Mouse (Mus musculus): Measurements from ENCODE around the gene Notch4. TPM values are rescaled to one million over a fixed set of nuclear protein-coding genes. Genes with fewer than 3 reads are reported as not detected.

The Notch4 gene
- total and polyA plus RNA-seq, 2 experiments from 2014 or later: 6.8 to 43.2 TPM

DNA sequence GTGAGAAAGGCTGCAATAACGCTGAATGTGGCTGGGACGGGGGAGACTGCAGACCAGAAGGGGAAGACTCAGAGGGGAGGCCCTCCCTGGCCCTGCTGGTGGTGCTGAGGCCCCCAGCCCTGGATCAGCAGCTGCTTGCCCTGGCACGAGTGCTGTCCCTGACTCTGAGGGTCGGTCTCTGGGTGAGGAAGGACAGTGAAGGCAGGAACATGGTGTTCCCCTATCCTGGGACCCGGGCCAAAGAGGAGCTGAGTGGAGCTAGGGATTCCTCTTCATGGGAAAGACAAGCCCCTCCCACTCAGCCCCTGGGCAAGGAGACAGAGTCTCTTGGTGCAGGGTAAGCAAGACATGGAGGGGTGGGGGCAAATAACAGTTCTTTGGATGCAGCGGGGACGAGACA, 19.3 kb downstream of the Notch4 start:
- H3K4me1 ChIP-seq (ENCODE audit: control insufficient read depth, insufficient read depth): peaks cover 9% of the 10 kb centered on the region
- H3K9ac ChIP-seq (replicated peaks; ENCODE audit: low read depth, low read length): no peak overlapping the region
- H3K27me3 ChIP-seq (ENCODE audit: control insufficient read depth, insufficient read depth, low read length): no peaks in the 10 kb centered on the region
- WGBS: 55% methylated on average over 7 of the region's 7 CpGs
- no peak overlapping the region for H3K4me3 ChIP-seq (ENCODE audit: low read depth, low read length)
- no peak for TF ChIP-seq CTCF (IDR thresholded peaks at IDR 0.05; ENCODE audit: low read depth)
- TF ChIP-seq EP300 (IDR thresholded peaks at IDR 0.05; ENCODE audit: low read depth): no peak
- H3K4me2 ChIP-seq (ENCODE audit: low read depth, low read length): no peak overlapping the region
- no peak for ATAC-seq (ENCODE audit: insufficient read depth, low read depth)
- H3K27ac ChIP-seq (ENCODE audit: low read depth): no peak overlapping the region
- H3K36me3 ChIP-seq (replicated peaks; ENCODE audit: control insufficient read depth, insufficient read depth, low read length): no peaks in the 10 kb centered on the region
- DNase-seq (ENCODE audit: low spot score): no peak
- no peaks in the 10 kb centered on the region for H3K9me3 ChIP-seq (replicated peaks; ENCODE audit: control insufficient read depth, low read length)

DNA sequence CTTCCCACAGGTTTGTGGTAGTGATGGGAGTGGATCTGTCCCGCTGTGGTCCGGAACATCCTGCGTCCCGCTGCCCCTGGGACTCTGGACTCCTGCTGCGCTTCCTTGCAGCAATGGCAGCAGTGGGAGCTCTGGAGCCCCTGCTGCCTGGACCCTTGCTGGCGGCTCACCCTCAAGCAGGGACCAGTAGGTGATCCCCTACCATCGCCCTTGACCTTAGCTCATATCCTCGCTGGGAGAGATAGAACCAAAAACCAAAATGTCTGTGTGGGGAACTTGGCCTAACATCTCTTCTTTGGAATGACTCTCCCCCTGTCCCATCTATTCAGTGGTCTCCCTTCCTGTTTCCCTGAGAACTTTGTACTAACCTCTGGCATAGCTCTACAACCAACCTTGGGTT, 19.8 kb downstream of the Notch4 start:
- DNase-seq (ENCODE audit: low spot score): no peak
- no peaks in the 10 kb centered on the region for H3K9me3 ChIP-seq (replicated peaks; ENCODE audit: control insufficient read depth, low read length)
- H3K4me2 ChIP-seq (ENCODE audit: low read depth, low read length): no peak overlapping the region
- H3K4me3 ChIP-seq (ENCODE audit: low read depth, low read length): no peak overlapping the region
- no peaks in the 10 kb centered on the region for H3K36me3 ChIP-seq (replicated peaks; ENCODE audit: control insufficient read depth, insufficient read depth, low read length)
- no peaks in the 10 kb centered on the region for H3K27me3 ChIP-seq (ENCODE audit: control insufficient read depth, insufficient read depth, low read length)
- TF ChIP-seq EP300 (IDR thresholded peaks at IDR 0.05; ENCODE audit: low read depth) (no peak), CTCF (IDR thresholded peaks at IDR 0.05; ENCODE audit: low read depth) (no peak)
- 93% methylated on average over 8 of the region's 8 CpGs for WGBS
- peaks cover 13% of the 10 kb centered on the region for H3K4me1 ChIP-seq (ENCODE audit: control insufficient read depth, insufficient read depth)
- H3K9ac ChIP-seq (replicated peaks; ENCODE audit: low read depth, low read length): no peak overlapping the region
- no peak overlapping the region for H3K27ac ChIP-seq (ENCODE audit: low read depth)
- no peak for ATAC-seq (ENCODE audit: insufficient read depth, low read depth)

DNA sequence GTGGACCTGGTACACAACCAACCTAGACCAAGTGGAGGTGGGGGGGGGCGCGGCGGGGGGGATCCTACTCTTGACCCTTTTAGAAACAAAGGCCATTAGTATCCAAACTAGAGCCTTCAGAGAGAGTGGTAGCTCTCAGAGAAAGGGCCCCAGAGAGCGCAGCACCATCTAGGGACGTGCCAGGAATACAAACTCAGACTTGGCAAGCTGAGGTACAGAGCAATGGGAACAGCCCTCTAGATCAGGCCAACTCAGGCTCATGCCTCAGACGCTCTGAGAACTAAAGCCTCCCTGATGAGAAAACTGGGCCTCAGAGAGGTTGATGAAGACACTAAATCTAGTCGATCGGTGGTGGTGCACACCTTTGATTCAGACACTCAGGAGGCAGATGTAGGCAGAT, 21.1 kb downstream of the Notch4 start:
- Histone ChIP-seq H3K27ac (ENCODE audit: low read depth) (no peak overlapping the region), H3K36me3 (replicated peaks; ENCODE audit: control insufficient read depth, insufficient read depth, low read length) (no peaks in the 10 kb centered on the region), H3K4me3 (ENCODE audit: low read depth, low read length) (no peak overlapping the region), H3K4me1 (ENCODE audit: control insufficient read depth, insufficient read depth) (peaks cover 15% of the 10 kb centered on the region), H3K9ac (replicated peaks; ENCODE audit: low read depth, low read length) (no peak overlapping the region), H3K4me2 (ENCODE audit: low read depth, low read length) (no peak overlapping the region), H3K27me3 (ENCODE audit: control insufficient read depth, insufficient read depth, low read length) (no peaks in the 10 kb centered on the region), H3K9me3 (replicated peaks; ENCODE audit: control insufficient read depth, low read length) (no peaks in the 10 kb centered on the region)
- DNase-seq (ENCODE audit: low spot score) (no peak), ATAC-seq (ENCODE audit: insufficient read depth, low read depth) (no peak)
- no peak for TF ChIP-seq CTCF (IDR thresholded peaks at IDR 0.05; ENCODE audit: low read depth)
- no peak for TF ChIP-seq EP300 (IDR thresholded peaks at IDR 0.05; ENCODE audit: low read depth)
- WGBS: 88% methylated on average over 8 of the region's 8 CpGs

DNA sequence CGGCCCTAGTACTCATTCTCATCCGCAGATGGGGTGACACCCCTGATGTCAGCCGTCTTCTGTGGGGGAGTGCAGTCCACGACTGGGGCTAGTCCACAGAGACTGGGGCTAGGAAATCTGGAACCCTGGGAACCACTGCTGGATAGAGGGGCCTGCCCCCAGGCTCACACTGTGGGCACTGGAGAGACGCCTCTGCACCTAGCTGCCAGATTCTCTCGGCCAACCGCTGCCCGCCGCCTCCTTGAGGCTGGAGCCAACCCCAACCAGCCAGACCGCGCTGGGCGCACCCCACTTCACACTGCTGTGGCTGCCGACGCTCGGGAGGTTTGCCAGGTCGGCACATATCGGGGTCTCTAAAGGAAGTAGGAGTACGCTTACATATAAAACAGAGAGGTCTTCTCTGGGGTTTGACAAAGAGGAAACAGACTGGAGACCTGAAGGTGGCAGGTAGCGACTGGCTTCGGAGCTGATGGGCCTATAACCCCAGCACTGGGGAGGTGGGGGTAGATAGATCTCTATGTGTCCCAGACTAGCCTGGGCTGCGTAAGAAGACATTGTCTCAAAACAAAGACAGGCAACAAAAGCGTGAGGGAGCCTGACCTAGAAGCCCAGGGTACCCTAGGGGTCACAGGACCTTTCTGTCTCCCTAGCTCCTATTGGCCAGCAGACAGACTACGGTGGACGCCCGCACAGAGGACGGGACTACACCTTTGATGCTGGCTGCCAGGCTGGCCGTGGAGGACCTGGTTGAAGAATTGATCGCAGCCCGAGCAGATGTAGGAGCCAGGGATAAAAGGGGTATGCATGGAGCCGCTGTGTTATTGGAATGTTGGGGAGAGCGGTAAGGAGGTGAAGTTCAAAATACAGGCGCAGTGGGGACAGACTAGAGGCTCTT, 22.1 kb downstream of the Notch4 start:
- H3K9me3 ChIP-seq (replicated peaks; ENCODE audit: control insufficient read depth, low read length): no peaks in the 10 kb centered on the region
- H3K27me3 ChIP-seq (ENCODE audit: control insufficient read depth, insufficient read depth, low read length): no peaks in the 10 kb centered on the region
- H3K36me3 ChIP-seq (replicated peaks; ENCODE audit: control insufficient read depth, insufficient read depth, low read length): no peaks in the 10 kb centered on the region
- DNase-seq (ENCODE audit: low spot score): no peak
- peak overlapping the region; percentile 88 for H3K27ac ChIP-seq (ENCODE audit: low read depth)
- 32% methylated on average over 32 of the region's 32 CpGs for WGBS
- H3K9ac ChIP-seq (replicated peaks; ENCODE audit: low read depth, low read length): no peak overlapping the region
- ATAC-seq (ENCODE audit: insufficient read depth, low read depth): no peak
- peak overlapping the region; percentile 63 for H3K4me3 ChIP-seq (ENCODE audit: low read depth, low read length)
- peak overlapping the region; percentile 79 for H3K4me2 ChIP-seq (ENCODE audit: low read depth, low read length)
- no peak for TF ChIP-seq CTCF (IDR thresholded peaks at IDR 0.05; ENCODE audit: low read depth)
- TF ChIP-seq EP300 (IDR thresholded peaks at IDR 0.05; ENCODE audit: low read depth): no peak
- H3K4me1 ChIP-seq (ENCODE audit: control insufficient read depth, insufficient read depth): peaks cover 20% of the 10 kb centered on the region

DNA sequence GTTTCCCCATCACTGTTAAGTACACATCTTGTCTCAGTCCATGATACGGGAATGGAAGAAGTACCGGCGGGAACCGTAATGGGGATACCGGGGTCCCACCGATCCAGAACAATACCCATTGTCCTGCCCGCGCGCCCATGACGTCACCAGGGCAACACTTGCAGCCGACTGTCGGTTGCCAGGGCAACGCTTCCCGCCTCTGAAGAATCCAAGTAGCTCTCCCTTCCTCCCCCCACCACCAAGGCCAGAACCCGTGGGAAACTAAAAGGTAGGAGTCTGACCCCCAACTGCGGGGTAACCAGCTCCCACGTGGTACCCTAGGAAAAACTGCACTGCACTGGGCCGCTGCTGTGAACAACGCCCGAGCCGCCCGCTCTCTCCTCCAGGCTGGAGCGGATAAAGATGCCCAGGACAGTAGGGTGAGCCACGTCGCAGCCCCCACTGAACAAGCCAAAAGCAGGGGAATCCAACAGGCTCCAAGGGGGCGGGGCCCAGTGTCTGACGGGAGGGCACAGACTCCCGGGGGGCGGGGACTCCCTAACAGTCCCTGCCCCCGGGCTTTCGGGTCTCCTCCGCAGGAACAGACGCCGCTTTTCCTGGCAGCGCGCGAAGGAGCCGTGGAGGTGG, 22.8 kb downstream of the Notch4 start:
- Histone ChIP-seq H3K36me3 (replicated peaks; ENCODE audit: control insufficient read depth, insufficient read depth, low read length) (no peaks in the 10 kb centered on the region), H3K9ac (replicated peaks; ENCODE audit: low read depth, low read length) (peak overlapping the region; percentile 83), H3K4me2 (ENCODE audit: low read depth, low read length) (peak overlapping the region; percentile 79), H3K4me1 (ENCODE audit: control insufficient read depth, insufficient read depth) (peaks cover 25% of the 10 kb centered on the region), H3K27me3 (ENCODE audit: control insufficient read depth, insufficient read depth, low read length) (no peaks in the 10 kb centered on the region), H3K9me3 (replicated peaks; ENCODE audit: control insufficient read depth, low read length) (no peaks in the 10 kb centered on the region), H3K27ac (ENCODE audit: low read depth) (peak overlapping the region; percentile 88), H3K4me3 (ENCODE audit: low read depth, low read length) (peak overlapping the region; percentile 63)
- ATAC-seq (ENCODE audit: insufficient read depth, low read depth) (peak; percentile 73), DNase-seq (ENCODE audit: low spot score) (peak; percentile 81)
- WGBS: under 1% methylated on average over 36 of the region's 38 CpGs
- no peak for TF ChIP-seq EP300 (IDR thresholded peaks at IDR 0.05; ENCODE audit: low read depth)
- no peak for TF ChIP-seq CTCF (IDR thresholded peaks at IDR 0.05; ENCODE audit: low read depth)

All from heart, postnatal 0 days (tissue).